Mouse (Mus musculus) cortical plate, adult 2 months (tissue): ENCODE measurements around the gene Ctnnb1. TPM values are rescaled to one million over a fixed set of nuclear protein-coding genes. Genes with fewer than 3 reads are reported as not detected.

Experiments used
- H3K27ac ChIP-seq: fragments of 200-500 bp; 2 replicates; pipeline ENCODE4 v1.5.1; 2012; ENCODE audit warnings: low read length, control low read depth, inconsistent platforms; ENCODE audit not compliant: insufficient read depth
- H3K4me1 ChIP-seq: fragments of 200-500 bp; 2 replicates; pipeline ENCODE4 v1.6.1; 2011; ENCODE audit warnings: low read length; ENCODE audit not compliant: control insufficient read depth, insufficient read depth
- H3K4me3 ChIP-seq: fragments of 200-500 bp; 2 replicates; pipeline ENCODE4 v1.5.1; 2011; ENCODE audit warnings: mild to moderate bottlenecking, low read length, control low read depth; ENCODE audit not compliant: insufficient read depth
- CTCF ChIP-seq: fragments of 200-500 bp; IDR thresholded peaks from 2 replicates; pipeline ENCODE4 v1.5.1; 2011; ENCODE audit warnings: mild to moderate bottlenecking, control low read depth, low read length; ENCODE audit not compliant: insufficient read depth; ENCODE audit errors: extremely low read depth
- POLR2A ChIP-seq: fragments of 200-500 bp; IDR thresholded peaks from 2 replicates; pipeline ENCODE4 v1.6.1; 2011; ENCODE audit warnings: mild to moderate bottlenecking, low read length, control low read depth; ENCODE audit not compliant: insufficient read depth; ENCODE audit errors: extremely low read depth
- polyA plus RNA-seq: library from polyadenylated mRNA; depleted of rRNA; stranded (reverse); fragments of >200 nt; gene quantifications from 2 replicates; pipeline ENCODE4 v1.2.3, GENCODE M21; 2012

Gene Ctnnb1
- polyA plus RNA-seq, 1 experiment, result 204 TPM

- TF ChIP-seq CTCF (no peak), POLR2A (no peak)
- Histone ChIP-seq H3K4me1 (peaks cover 11% of the 10 kb centered on the region; the same call in 1 of the 2 replicates), H3K4me3 (peak overlapping the region; percentile 97), H3K27ac (no peak overlapping the region)
Measured at GRCm38 (mm10) chr9:120933886-120934758, 5.1 kb downstream of the Ctnnb1 start.

GRCm38 (mm10) chr9:120934821-120935633 lies 6.0 kb downstream of the Ctnnb1 start:
- Histone ChIP-seq H3K4me1 (peaks cover 11% of the 10 kb centered on the region; the same call in 1 of the 2 replicates), H3K27ac (no peak overlapping the region), H3K4me3 (peak overlapping the region; percentile 97)
- TF ChIP-seq POLR2A (no peak), CTCF (no peak)

GRCm38 (mm10) chr9:120935634-120935922 lies 6.6 kb downstream of the Ctnnb1 start:
- H3K4me1 ChIP-seq, result peaks cover 11% of the 10 kb centered on the region; the same call in 1 of the 2 replicates
- TF ChIP-seq CTCF, result no peak
- H3K27ac ChIP-seq, result no peak overlapping the region
- H3K4me3 ChIP-seq, result peak overlapping the region; percentile 97; the same call in 1 of the 2 replicates

- H3K4me3 ChIP-seq, result no peak overlapping the region; the same call in 1 of the 2 replicates
- no peak overlapping the region for H3K27ac ChIP-seq
- peaks cover 14% of the 10 kb centered on the region for H3K4me1 ChIP-seq
- TF ChIP-seq POLR2A (no peak), CTCF (peak; percentile 64)
Measured at GRCm38 (mm10) chr9:120936351-120936750, 7.3 kb downstream of the Ctnnb1 start.

GRCm38 (mm10) chr9:120940858-120941257 lies 11.8 kb downstream of the Ctnnb1 start:
- Histone ChIP-seq H3K27ac (no peak overlapping the region), H3K4me1 (peaks cover 17% of the 10 kb centered on the region), H3K4me3 (no peak overlapping the region)
- TF ChIP-seq CTCF (no peak), POLR2A (no peak)

GRCm38 (mm10) chr9:120943757-120944156 lies 14.7 kb downstream of the Ctnnb1 start:
- TF ChIP-seq POLR2A, result no peak
- TF ChIP-seq CTCF, result no peak
- Histone ChIP-seq H3K4me1 (peaks cover 11% of the 10 kb centered on the region), H3K4me3 (no peak overlapping the region), H3K27ac (no peak overlapping the region)

- Histone ChIP-seq H3K4me3 (no peak overlapping the region), H3K4me1 (peaks cover 11% of the 10 kb centered on the region), H3K27ac (no peak overlapping the region)
- no peak for TF ChIP-seq POLR2A
- TF ChIP-seq CTCF, result no peak
Measured at GRCm38 (mm10) chr9:120944211-120944610, 15.2 kb downstream of the Ctnnb1 start.

- TF ChIP-seq POLR2A (no peak), CTCF (no peak)
- no peak overlapping the region for H3K27ac ChIP-seq
- no peak overlapping the region for H3K4me3 ChIP-seq
- peaks cover 10% of the 10 kb centered on the region for H3K4me1 ChIP-seq
Measured at GRCm38 (mm10) chr9:120946131-120946530, 17.1 kb downstream of the Ctnnb1 start.

GRCm38 (mm10) chr9:120948832-120949231 lies 19.8 kb downstream of the Ctnnb1 start:
- no peak overlapping the region for H3K4me3 ChIP-seq
- peaks cover 7% of the 10 kb centered on the region for H3K4me1 ChIP-seq
- H3K27ac ChIP-seq, result no peak overlapping the region
- TF ChIP-seq POLR2A (no peak), CTCF (no peak)

GRCm38 (mm10) chr9:120950761-120951160 lies 21.7 kb downstream of the Ctnnb1 start:
- no peak for TF ChIP-seq CTCF
- no peak for TF ChIP-seq POLR2A
- H3K4me1 ChIP-seq, result peaks cover 4% of the 10 kb centered on the region
- H3K4me3 ChIP-seq, result no peak overlapping the region
- no peak overlapping the region for H3K27ac ChIP-seq
